Mouse (Mus musculus): Measurements from ENCODE around the gene Wipf1. TPM values are rescaled to one million over a fixed set of nuclear protein-coding genes. Genes with fewer than 3 reads are reported as not detected.

The Wipf1 gene
- polyA plus RNA-seq, 1 experiment: 13.7 TPM

GRCm38 (mm10) chr2:73428803-73429468, 100.6 kb downstream of the Wipf1 start:
- Histone ChIP-seq H3K27me3 (ENCODE audit: control insufficient read depth, insufficient read depth, insufficient read length) (no peaks in the 10 kb centered on the region), H3K4me2 (ENCODE audit: low read depth) (no peak overlapping the region), H3K79me2 (ENCODE audit: control insufficient read depth, insufficient read depth) (no peaks in the 10 kb centered on the region), H3ac (ENCODE audit: control insufficient read depth, insufficient read length) (no peak overlapping the region), H3K4me3 (no peak overlapping the region), H3K36me3 (ENCODE audit: control insufficient read depth, insufficient read depth) (peaks cover 16% of the 10 kb centered on the region)
- TF ChIP-seq USF1 (IDR thresholded peaks at IDR 0.05; ENCODE audit: low read depth) (no peak), POLR2AphosphoS2 (IDR thresholded peaks at IDR 0.05; ENCODE audit: insufficient read length, low read depth) (peak; percentile 19), TCF3 (IDR thresholded peaks at IDR 0.05; ENCODE audit: insufficient read length, low read depth) (no peak), CEBPB (IDR thresholded peaks at IDR 0.05; ENCODE audit: insufficient read depth, poor library complexity, severe bottlenecking) (no peak), E2F4 (IDR thresholded peaks at IDR 0.05; ENCODE audit: insufficient read depth) (no peak), MYOD1 (IDR thresholded peaks at IDR 0.05; ENCODE audit: control insufficient read depth in 1 of 3, insufficient read length in 2 of 3, low read depth in 2 of 3) (no peak), POLR2A (IDR thresholded peaks at IDR 0.05; ENCODE audit: insufficient read length, low read depth) (no peak), MAX (IDR thresholded peaks at IDR 0.05; ENCODE audit: low read depth) (no peak)

GRCm38 (mm10) chr2:73427293-73427692, 102.2 kb downstream of the Wipf1 start:
- no peaks in the 10 kb centered on the region for H3K27me3 ChIP-seq (ENCODE audit: control insufficient read depth, insufficient read depth, insufficient read length)
- TF ChIP-seq TCF12 (IDR thresholded peaks at IDR 0.05; ENCODE audit: insufficient read depth, poor library complexity, severe bottlenecking) (no peak), MYOG (IDR thresholded peaks at IDR 0.05; ENCODE audit: control insufficient read depth in 1 of 3, insufficient read depth in 1 of 3, insufficient read length in 2 of 3, low read depth in 2 of 3) (no peak), E2F4 (IDR thresholded peaks at IDR 0.05; ENCODE audit: insufficient read depth) (no peak), REST (IDR thresholded peaks at IDR 0.05; ENCODE audit: insufficient read depth, insufficient read length) (no peak), CEBPB (IDR thresholded peaks at IDR 0.05; ENCODE audit: insufficient read depth, poor library complexity, severe bottlenecking) (no peak), POLR2AphosphoS2 (IDR thresholded peaks at IDR 0.05; ENCODE audit: insufficient read length, low read depth) (no peak), MAX (IDR thresholded peaks at IDR 0.05; ENCODE audit: low read depth) (no peak), TCF3 (IDR thresholded peaks at IDR 0.05; ENCODE audit: insufficient read length, low read depth) (no peak), SRF (IDR thresholded peaks at IDR 0.05; ENCODE audit: control insufficient read depth, insufficient read length, low read depth) (no peak), USF1 (IDR thresholded peaks at IDR 0.05; ENCODE audit: low read depth) (no peak), POLR2A (IDR thresholded peaks at IDR 0.05; ENCODE audit: insufficient read length, low read depth) (no peak)
- no peak overlapping the region for H3ac ChIP-seq (ENCODE audit: control insufficient read depth, insufficient read length)
- no peak overlapping the region for H3K4me2 ChIP-seq (ENCODE audit: low read depth)
- H3K79me2 ChIP-seq (ENCODE audit: control insufficient read depth, insufficient read depth): no peaks in the 10 kb centered on the region
- peaks cover 6% of the 10 kb centered on the region for H3K36me3 ChIP-seq (ENCODE audit: control insufficient read depth, insufficient read depth)
- H3K4me3 ChIP-seq: no peak overlapping the region

GRCm38 (mm10) chr2:73425822-73426221, 103.7 kb downstream of the Wipf1 start:
- Histone ChIP-seq H3K4me2 (ENCODE audit: low read depth) (no peak overlapping the region), H3K27me3 (ENCODE audit: control insufficient read depth, insufficient read depth, insufficient read length) (no peaks in the 10 kb centered on the region), H3ac (ENCODE audit: control insufficient read depth, insufficient read length) (no peak overlapping the region), H3K79me2 (ENCODE audit: control insufficient read depth, insufficient read depth) (no peaks in the 10 kb centered on the region), H3K4me3 (no peak overlapping the region), H3K36me3 (ENCODE audit: control insufficient read depth, insufficient read depth) (peaks cover 6% of the 10 kb centered on the region)
- TF ChIP-seq MYOG (IDR thresholded peaks at IDR 0.05; ENCODE audit: control insufficient read depth in 1 of 3, insufficient read depth in 1 of 3, insufficient read length in 2 of 3, low read depth in 2 of 3): no peak
- TF ChIP-seq CEBPB (IDR thresholded peaks at IDR 0.05; ENCODE audit: insufficient read depth, poor library complexity, severe bottlenecking): no peak
- no peak for TF ChIP-seq REST (IDR thresholded peaks at IDR 0.05; ENCODE audit: insufficient read depth, insufficient read length)
- no peak for TF ChIP-seq MYOD1 (IDR thresholded peaks at IDR 0.05; ENCODE audit: control insufficient read depth in 1 of 3, insufficient read length in 2 of 3, low read depth in 2 of 3)
- no peak for TF ChIP-seq E2F4 (IDR thresholded peaks at IDR 0.05; ENCODE audit: insufficient read depth)
- TF ChIP-seq MAX (IDR thresholded peaks at IDR 0.05; ENCODE audit: low read depth): no peak
- TF ChIP-seq TCF12 (IDR thresholded peaks at IDR 0.05; ENCODE audit: insufficient read depth, poor library complexity, severe bottlenecking): no peak
- TF ChIP-seq USF1 (IDR thresholded peaks at IDR 0.05; ENCODE audit: low read depth): no peak
- TF ChIP-seq SRF (IDR thresholded peaks at IDR 0.05; ENCODE audit: control insufficient read depth, insufficient read length, low read depth): no peak
- TF ChIP-seq POLR2AphosphoS2 (IDR thresholded peaks at IDR 0.05; ENCODE audit: insufficient read length, low read depth): no peak
- TF ChIP-seq POLR2A (IDR thresholded peaks at IDR 0.05; ENCODE audit: insufficient read length, low read depth): no peak
- TF ChIP-seq TCF3 (IDR thresholded peaks at IDR 0.05; ENCODE audit: insufficient read length, low read depth): no peak

- H3K79me2 ChIP-seq (ENCODE audit: control insufficient read depth, insufficient read depth): no peaks in the 10 kb centered on the region
- TF ChIP-seq USF1 (IDR thresholded peaks at IDR 0.05; ENCODE audit: low read depth) (no peak), POLR2A (IDR thresholded peaks at IDR 0.05; ENCODE audit: insufficient read length, low read depth) (no peak), MYOG (IDR thresholded peaks at IDR 0.05; ENCODE audit: control insufficient read depth in 1 of 3, insufficient read depth in 1 of 3, insufficient read length in 2 of 3, low read depth in 2 of 3) (no peak), MYOD1 (IDR thresholded peaks at IDR 0.05; ENCODE audit: control insufficient read depth in 1 of 3, insufficient read length in 2 of 3, low read depth in 2 of 3) (no peak), TCF12 (IDR thresholded peaks at IDR 0.05; ENCODE audit: insufficient read depth, poor library complexity, severe bottlenecking) (no peak), SRF (IDR thresholded peaks at IDR 0.05; ENCODE audit: control insufficient read depth, insufficient read length, low read depth) (no peak), TCF3 (IDR thresholded peaks at IDR 0.05; ENCODE audit: insufficient read length, low read depth) (no peak), REST (IDR thresholded peaks at IDR 0.05; ENCODE audit: insufficient read depth, insufficient read length) (no peak), E2F4 (IDR thresholded peaks at IDR 0.05; ENCODE audit: insufficient read depth) (no peak), CEBPB (IDR thresholded peaks at IDR 0.05; ENCODE audit: insufficient read depth, poor library complexity, severe bottlenecking) (no peak), POLR2AphosphoS2 (IDR thresholded peaks at IDR 0.05; ENCODE audit: insufficient read length, low read depth) (no peak), MAX (IDR thresholded peaks at IDR 0.05; ENCODE audit: low read depth) (no peak)
- no peak overlapping the region for H3K4me2 ChIP-seq (ENCODE audit: low read depth)
- H3ac ChIP-seq (ENCODE audit: control insufficient read depth, insufficient read length): no peak overlapping the region
- no peak overlapping the region for H3K4me3 ChIP-seq
- H3K27me3 ChIP-seq (ENCODE audit: control insufficient read depth, insufficient read depth, insufficient read length): no peaks in the 10 kb centered on the region
- H3K36me3 ChIP-seq (ENCODE audit: control insufficient read depth, insufficient read depth): no peaks in the 10 kb centered on the region
Observed at GRCm38 (mm10) chr2:73419730-73420129, 109.8 kb downstream of the Wipf1 start.
